Mouse (Mus musculus) embryonic facial prominence, embryonic 11.5 days (tissue): Measurements from ENCODE around the gene Hmox1. TPM values are rescaled to one million over a fixed set of nuclear protein-coding genes. Genes with fewer than 3 reads are reported as not detected.

Experiments used
- ATAC-seq: fragments of 200-750 bp; cut with Nextera tagmentation; replicated peaks from 2 replicates; pipeline ENCODE4 v1.8.0; 2017; ENCODE audit warnings: low read depth; ENCODE audit not compliant: insufficient number of reproducible peaks, low FRiP score, low TSS enrichment
- DNase-seq: peaks from one replicate; pipeline ENCODE4 v3.0.0-alpha.2; 2015; ENCODE audit warnings: low spot score
- H3K27ac ChIP-seq: fragments of 300-500 bp; sonication (generic); replicated peaks from 2 replicates; pipeline ENCODE4 v1.5.1; 2014; ENCODE audit warnings: mild to moderate bottlenecking, low read depth, low read length, control low read depth
- H3K27me3 ChIP-seq: fragments of 300-500 bp; sonication (generic); 2 replicates; pipeline ENCODE4 v1.6.1; 2014; ENCODE audit warnings: mild to moderate bottlenecking, low read length, moderate library complexity, mixed read lengths; ENCODE audit not compliant: control insufficient read depth, insufficient read depth
- H3K36me3 ChIP-seq: fragments of 300-500 bp; sonication (generic); replicated peaks from 2 replicates; pipeline ENCODE4 v1.6.1; 2014; ENCODE audit warnings: low read depth, mild to moderate bottlenecking, low read length, moderate library complexity, mixed read lengths; ENCODE audit not compliant: control insufficient read depth, insufficient read depth
- H3K4me1 ChIP-seq: fragments of 300-500 bp; sonication (generic); 2 replicates; pipeline ENCODE4 v1.6.1; 2014; ENCODE audit warnings: low read length, mixed read lengths; ENCODE audit not compliant: control insufficient read depth, insufficient read depth
- H3K4me2 ChIP-seq: fragments of 300-500 bp; sonication (generic); 2 replicates; pipeline ENCODE4 v1.6.1; 2014; ENCODE audit warnings: low read depth, mild to moderate bottlenecking, control low read depth, low read length, moderate library complexity
- H3K4me3 ChIP-seq: fragments of 300-500 bp; sonication (generic); 2 replicates; pipeline ENCODE4 v1.5.1; 2014; ENCODE audit warnings: low read depth, low read length, control low read depth
- H3K9ac ChIP-seq: fragments of 300-500 bp; sonication (generic); replicated peaks from 2 replicates; pipeline ENCODE4 v1.6.1; 2014; ENCODE audit warnings: mild to moderate bottlenecking, control low read depth, low read length
- H3K9me3 ChIP-seq: fragments of 300-500 bp; sonication (generic); replicated peaks from 2 replicates; pipeline ENCODE4 v1.6.1; 2016; ENCODE audit warnings: mild to moderate bottlenecking, low read length, inconsistent platforms, mixed read lengths; ENCODE audit not compliant: control insufficient read depth
- WGBS: fragments of 180-500 bp; shearing (Covaris S2); extraction: QIAGEN DNeasy Blood & Tissue Kit; methylation state at CpG from one replicate; pipeline ENCODE4 v1.1.7; 2014; 5-methylcytosine and 5-hydroxymethylcytosine counted together
- polyA plus RNA-seq: library from polyadenylated mRNA; unstranded; fragments of >200 nt; fragmentation: Nextera tagmentation; extraction: Ambion mirVana; gene quantifications from 2 replicates; pipeline ENCODE4 v1.2.1, GENCODE M21; 2014

Hmox1 gene
- polyA plus RNA-seq, 1 experiment from 2014 or later: 18.0 TPM

DNA sequence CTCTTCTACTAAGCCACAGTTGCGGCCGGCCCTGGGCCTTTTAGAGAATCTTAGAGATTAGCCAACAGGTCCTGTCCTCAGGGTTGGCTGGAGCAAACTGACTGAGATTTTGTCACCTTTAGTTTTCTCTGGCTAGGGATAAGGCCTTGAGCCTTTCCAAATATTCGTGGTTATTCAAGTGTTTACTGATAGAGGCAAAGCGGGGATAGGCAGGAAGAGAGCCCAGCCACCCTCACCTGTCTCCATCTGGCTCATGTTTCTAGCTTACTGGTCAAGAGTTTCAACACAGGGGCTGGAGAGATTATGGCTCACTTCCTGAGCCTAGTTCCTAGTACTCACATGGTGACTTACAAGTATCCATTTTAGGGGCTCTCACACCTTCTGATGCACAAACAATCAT lies 9.5 kb downstream of the Hmox1 start:
- Histone ChIP-seq H3K4me1 (no peaks in the 10 kb centered on the region), H3K27me3 (no peaks in the 10 kb centered on the region), H3K9ac (no peak overlapping the region), H3K27ac (no peak overlapping the region), H3K4me3 (no peak overlapping the region), H3K36me3 (no peaks in the 10 kb centered on the region), H3K4me2 (no peak overlapping the region), H3K9me3 (no peaks in the 10 kb centered on the region)
- 90% methylated on average over 4 of the region's 4 CpGs for WGBS
- ATAC-seq: no peak
- DNase-seq: no peak

DNA sequence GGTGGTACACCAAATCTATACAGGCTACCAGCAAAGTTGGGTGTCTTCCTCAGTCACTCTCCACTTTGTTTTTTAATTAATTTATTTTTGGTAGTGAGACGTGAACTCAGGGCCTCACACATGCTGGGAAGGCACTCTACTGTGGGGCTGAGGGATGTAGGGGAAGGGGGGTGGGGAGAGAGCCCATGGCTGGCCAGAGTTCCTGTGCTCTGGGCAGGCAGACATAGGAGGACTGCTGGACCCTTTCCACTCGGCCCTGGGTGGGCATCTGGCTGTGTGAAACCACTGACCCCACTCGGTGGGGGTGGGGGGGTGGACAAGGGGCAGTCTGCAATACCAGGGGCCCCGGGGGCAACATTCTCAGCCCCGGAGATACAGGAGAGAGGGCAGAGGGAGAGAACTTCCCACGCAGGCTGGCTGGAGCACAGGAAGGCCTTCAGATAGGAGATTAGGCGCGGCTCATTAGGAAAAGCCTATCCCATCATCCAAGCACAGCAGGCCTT lies 10.0 kb downstream of the Hmox1 start:
- H3K9me3 ChIP-seq: no peaks in the 10 kb centered on the region
- H3K4me2 ChIP-seq: no peak overlapping the region
- 49% methylated on average over 8 of the region's 8 CpGs for WGBS
- no peak overlapping the region for H3K4me3 ChIP-seq
- no peak overlapping the region for H3K9ac ChIP-seq
- ATAC-seq (no peak), DNase-seq (no peak)
- no peak overlapping the region for H3K27ac ChIP-seq
- no peaks in the 10 kb centered on the region for H3K27me3 ChIP-seq
- H3K4me1 ChIP-seq: no peaks in the 10 kb centered on the region
- H3K36me3 ChIP-seq: no peaks in the 10 kb centered on the region

GRCm38 (mm10) chr8:75108527-75109235 lies 15.3 kb downstream of the Hmox1 start:
- H3K27me3 ChIP-seq: no peaks in the 10 kb centered on the region
- ATAC-seq: peak; percentile 78
- WGBS: under 1% methylated on average over 9 of the region's 9 CpGs
- peak overlapping the region; percentile 87 for H3K9ac ChIP-seq
- no peaks in the 10 kb centered on the region for H3K4me1 ChIP-seq
- peak overlapping the region; percentile 66 for H3K27ac ChIP-seq
- DNase-seq: peak; percentile 87
- peak overlapping the region; percentile 92 for H3K4me3 ChIP-seq
- H3K36me3 ChIP-seq: peaks cover 13% of the 10 kb centered on the region
- H3K4me2 ChIP-seq: peak overlapping the region; percentile 43
- no peaks in the 10 kb centered on the region for H3K9me3 ChIP-seq

GRCm38 (mm10) chr8:75109236-75109967 lies 16.0 kb downstream of the Hmox1 start, which contains the start of gene Mcm5:
TSS of gene Mcm5 (plus strand) at chr8:75109569.
- peak within 1 kb of the TSS; percentile 89 for H3K4me2 ChIP-seq
- peak; percentile 96 for ATAC-seq
- WGBS: under 1% methylated on average over 59 of the region's 59 CpGs
- peak; percentile 100 for DNase-seq
- no peaks in the 10 kb centered on the region for H3K9me3 ChIP-seq
- H3K9ac ChIP-seq: peak within 1 kb of the TSS; percentile 87
- H3K27ac ChIP-seq: peak within 1 kb of the TSS; percentile 66
- peaks cover 13% of the 10 kb centered on the region for H3K36me3 ChIP-seq
- no peaks in the 10 kb centered on the region for H3K27me3 ChIP-seq
- H3K4me3 ChIP-seq: peak within 1 kb of the TSS; percentile 92
- H3K4me1 ChIP-seq: no peaks in the 10 kb centered on the region

DNA sequence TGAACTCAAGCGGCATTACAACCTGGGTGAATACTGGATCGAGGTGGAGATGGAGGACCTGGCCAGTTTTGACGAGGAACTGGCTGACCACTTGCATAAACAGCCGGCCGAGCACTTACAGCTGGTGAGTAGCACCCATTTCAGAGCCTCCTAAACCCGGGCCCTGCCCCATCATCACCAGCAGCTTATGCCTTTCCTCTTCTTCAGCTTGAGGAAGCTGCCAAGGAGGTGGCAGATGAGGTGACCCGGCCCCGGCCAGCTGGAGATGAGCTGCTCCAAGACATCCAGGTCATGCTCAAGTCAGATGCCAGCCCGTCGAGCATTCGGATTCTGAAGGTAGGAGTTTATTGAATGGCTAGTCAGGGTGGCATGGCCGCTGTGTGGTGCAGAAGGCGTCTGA lies 16.7 kb downstream of the Hmox1 start:
- H3K27me3 ChIP-seq: no peaks in the 10 kb centered on the region
- H3K4me1 ChIP-seq: no peaks in the 10 kb centered on the region
- peak overlapping the region; percentile 89 for H3K4me2 ChIP-seq
- peak overlapping the region; percentile 92 for H3K4me3 ChIP-seq
- peaks cover 13% of the 10 kb centered on the region for H3K36me3 ChIP-seq
- WGBS: 18% methylated on average over 13 of the region's 13 CpGs
- no peaks in the 10 kb centered on the region for H3K9me3 ChIP-seq
- 0 out of 2 replicates have a peak overlapping the region, but pooled peaks have one; percentile 28 for H3K27ac ChIP-seq
- no peak for ATAC-seq
- H3K9ac ChIP-seq: peak overlapping the region; percentile 87
- DNase-seq: no peak

DNA sequence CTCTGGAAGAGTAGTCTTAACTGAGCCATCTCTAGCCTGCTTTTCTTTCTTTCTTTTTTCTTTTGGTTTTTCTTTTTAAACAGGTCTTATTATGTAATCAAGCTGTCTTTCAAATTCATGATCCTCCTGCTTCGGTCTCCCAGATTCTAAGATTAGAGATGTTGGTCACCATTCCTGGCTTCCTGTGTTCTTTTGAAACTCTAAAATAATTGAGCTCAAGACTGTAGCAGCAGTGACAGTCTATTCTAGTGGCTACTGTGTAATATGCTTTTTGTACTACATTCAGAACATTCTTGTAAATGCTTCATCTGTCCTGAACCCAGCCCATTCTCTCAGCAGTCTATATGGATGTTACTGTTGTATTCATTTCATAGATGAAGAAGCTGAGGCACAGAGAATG lies 25.1 kb downstream of the Hmox1 start:
- Histone ChIP-seq H3K36me3 (peaks cover 9% of the 10 kb centered on the region), H3K4me3 (no peak overlapping the region), H3K27me3 (no peaks in the 10 kb centered on the region), H3K9ac (no peak overlapping the region), H3K4me2 (no peak overlapping the region), H3K9me3 (no peaks in the 10 kb centered on the region), H3K4me1 (no peaks in the 10 kb centered on the region), H3K27ac (no peak overlapping the region)
- DNase-seq (no peak), ATAC-seq (no peak)
- 94% methylated on average over 1 of the region's 1 CpGs for WGBS

DNA sequence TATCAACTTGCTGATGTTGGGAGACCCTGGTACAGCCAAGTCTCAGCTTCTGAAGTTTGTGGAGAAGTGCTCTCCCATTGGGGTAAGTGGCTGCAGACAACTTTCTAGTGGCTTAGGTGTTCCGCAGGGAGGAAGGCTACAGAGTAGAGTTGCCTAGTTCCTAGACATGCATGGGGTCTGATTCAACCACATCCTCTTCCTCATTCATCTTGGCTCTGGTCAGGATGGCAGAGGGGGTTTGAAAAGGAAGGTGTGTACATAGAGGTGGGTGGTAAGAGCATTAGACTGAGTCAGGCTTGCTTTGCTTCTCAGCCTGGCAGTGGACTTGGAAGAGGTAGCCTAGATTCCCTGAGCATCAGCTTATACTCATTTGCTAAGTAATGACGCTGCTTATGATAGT lies 25.9 kb downstream of the Hmox1 start:
- no peak overlapping the region for H3K4me3 ChIP-seq
- ATAC-seq: no peak
- no peak overlapping the region for H3K27ac ChIP-seq
- peaks cover 9% of the 10 kb centered on the region for H3K36me3 ChIP-seq
- H3K9ac ChIP-seq: no peak overlapping the region
- H3K4me1 ChIP-seq: no peaks in the 10 kb centered on the region
- DNase-seq: no peak
- 90% methylated on average over 2 of the region's 2 CpGs for WGBS
- H3K9me3 ChIP-seq: no peaks in the 10 kb centered on the region
- H3K4me2 ChIP-seq: no peak overlapping the region
- no peaks in the 10 kb centered on the region for H3K27me3 ChIP-seq

GRCm38 (mm10) chr8:75119747-75120146 lies 26.3 kb downstream of the Hmox1 start:
- Histone ChIP-seq H3K9ac (no peak overlapping the region), H3K4me2 (no peak overlapping the region), H3K36me3 (peaks cover 9% of the 10 kb centered on the region), H3K27me3 (no peaks in the 10 kb centered on the region), H3K4me3 (no peak overlapping the region), H3K27ac (no peak overlapping the region), H3K9me3 (no peaks in the 10 kb centered on the region), H3K4me1 (no peaks in the 10 kb centered on the region)
- ATAC-seq (no peak), DNase-seq (no peak)
- WGBS: 88% methylated on average over 2 of the region's 2 CpGs
